ENCODE assay signal across 8 mouse cellular contexts in the genomic region with DNA sequence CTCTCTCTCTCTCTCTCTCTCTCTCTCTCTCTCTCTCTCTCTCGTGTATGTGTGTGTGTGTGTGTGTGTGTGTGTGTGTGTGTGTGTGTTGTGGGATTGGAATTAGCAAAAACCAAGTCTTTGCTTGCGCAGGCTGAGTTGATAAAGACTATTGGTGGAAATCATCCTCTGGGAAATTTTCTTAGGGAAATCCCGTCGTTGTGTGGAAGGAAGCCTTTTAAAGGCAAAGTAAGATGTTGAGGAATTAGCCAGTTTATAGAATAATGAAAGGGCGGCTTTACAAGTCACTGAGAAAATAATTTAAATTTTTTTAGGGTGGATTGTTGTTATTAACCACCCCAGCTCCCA. TPM values are rescaled to one million over a fixed set of nuclear protein-coding genes. Genes with fewer than 3 reads are reported as not detected.
A peak's percentile ranks its signal among the peaks of the same experiment; 100 is the strongest.
DNase-seq lines count a peak whose midpoint lies in the region; ATAC-seq and TF ChIP-seq lines count a peak whose summit lies in the region.

No protein-coding gene starts in this region.

- peaks cover 22% of the 10 kb centered on the region for H3K4me1 ChIP-seq in E14TG2a.4 (replicated peaks; ENCODE audit: low read depth, low read length)
- H3K4me1 ChIP-seq in heart, embryonic 11.5 days (ENCODE audit: control insufficient read depth, insufficient read depth, low read length): peaks cover 21% of the 10 kb centered on the region
- peaks cover 9% of the 10 kb centered on the region; the same call in 1 of the 2 replicates for H3K4me1 ChIP-seq in limb, embryonic 14.5 days (ENCODE audit: control insufficient read depth, insufficient read depth, low read length)
- H3K4me1 ChIP-seq in stomach, embryonic 14.5 days (ENCODE audit: control insufficient read depth, insufficient read depth, low read length): peaks cover 5% of the 10 kb centered on the region; the same call in 1 of the 2 replicates

- TF ChIP-seq CTCF in E14TG2a.4 (conservative IDR thresholded peaks at IDR 0.05; ENCODE audit: low read length): no peak

- 0 out of 2 replicates have a peak overlapping the region, but pooled peaks have one; percentile 34 for H3K9ac ChIP-seq in heart, embryonic 11.5 days (ENCODE audit: low read depth, low read length)
- no peak overlapping the region for H3K9ac ChIP-seq in limb, embryonic 14.5 days (ENCODE audit: low read depth, low read length, severe bottlenecking)
- no peak overlapping the region for H3K9ac ChIP-seq in stomach, embryonic 14.5 days (replicated peaks; ENCODE audit: low read depth, low read length)

- H3K9me3 ChIP-seq in E14TG2a.4 (ENCODE audit: low read length): no peaks in the 10 kb centered on the region
- no peaks in the 10 kb centered on the region for H3K9me3 ChIP-seq in heart, embryonic 11.5 days (replicated peaks; ENCODE audit: control insufficient read depth, low read length)
- no peaks in the 10 kb centered on the region for H3K9me3 ChIP-seq in limb, embryonic 14.5 days (ENCODE audit: control insufficient read depth, low read length)
- no peaks in the 10 kb centered on the region for H3K9me3 ChIP-seq in stomach, embryonic 14.5 days (ENCODE audit: control insufficient read depth, low read depth, low read length)

- H3K4me3 ChIP-seq in E14TG2a.4 (replicated peaks; ENCODE audit: low read length): peak overlapping the region; percentile 98
- H3K4me3 ChIP-seq in heart, embryonic 11.5 days (ENCODE audit: low read depth, low read length): peak overlapping the region; percentile 81
- peak overlapping the region; percentile 74 for H3K4me3 ChIP-seq in limb, embryonic 14.5 days (replicated peaks; ENCODE audit: low read length)
- peak overlapping the region; percentile 57 for H3K4me3 ChIP-seq in stomach, embryonic 14.5 days (ENCODE audit: low read depth, low read length)

- DNase-seq in embryo, embryonic 10.5 days (ENCODE audit: low spot score): peak; percentile 14
- DNase-seq in embryo, embryonic 10 days (ENCODE audit: low spot score): no peak
- DNase-seq in limb, embryonic 14.5 days (ENCODE audit: low spot score): no peak
- no peak for DNase-seq in adrenal gland, adult 8-10 months

- no peaks in the 10 kb centered on the region for H3K36me3 ChIP-seq in E14TG2a.4 (ENCODE audit: insufficient read depth, low read length)
- H3K36me3 ChIP-seq in heart, embryonic 11.5 days (ENCODE audit: control insufficient read depth, insufficient read depth, low read length): no peaks in the 10 kb centered on the region
- no peaks in the 10 kb centered on the region for H3K36me3 ChIP-seq in limb, embryonic 14.5 days (ENCODE audit: control insufficient read depth, insufficient read depth, low read length)
- no peaks in the 10 kb centered on the region for H3K36me3 ChIP-seq in stomach, embryonic 14.5 days (ENCODE audit: control insufficient read depth, insufficient read depth, low read length)

- ATAC-seq in heart, embryonic 11.5 days (replicated peaks; ENCODE audit: insufficient number of reproducible peaks, low FRiP score, low TSS enrichment): no peak
- no peak for ATAC-seq in limb, embryonic 14.5 days (ENCODE audit: low FRiP score, low read depth)
- no peak for ATAC-seq in stomach, embryonic 14.5 days (ENCODE audit: insufficient number of reproducible peaks, insufficient read depth, low FRiP score, low read depth)
- no peak for ATAC-seq in inflammation-experienced regulatory T-cells, adult 6 months

- peaks cover 16% of the 10 kb centered on the region for H3K27me3 ChIP-seq in E14TG2a.4 (ENCODE audit: insufficient read depth, low read length)
- H3K27me3 ChIP-seq in heart, embryonic 11.5 days (ENCODE audit: control insufficient read depth, insufficient read depth, low read length): no peaks in the 10 kb centered on the region
- H3K27me3 ChIP-seq in limb, embryonic 14.5 days (ENCODE audit: control insufficient read depth, insufficient read depth, low read length): no peaks in the 10 kb centered on the region
- no peaks in the 10 kb centered on the region for H3K27me3 ChIP-seq in stomach, embryonic 14.5 days (ENCODE audit: control insufficient read depth, insufficient read depth, low read length)

- 15% methylated on average over 5 of the region's 5 CpGs for WGBS in heart, embryonic 11.5 days (ENCODE audit: insufficient replicate concordance)
- WGBS in limb, embryonic 14.5 days: 9% methylated on average over 5 of the region's 5 CpGs
- WGBS in stomach, embryonic 14.5 days: 10% methylated on average over 5 of the region's 5 CpGs

- TF ChIP-seq POLR2A in limb, embryonic 14.5 days (IDR thresholded peaks at IDR 0.05; ENCODE audit: borderline replicate concordance, extremely low read depth, insufficient read depth, insufficient read length): no peak

- peak overlapping the region; percentile 85 for H3K4me2 ChIP-seq in heart, embryonic 11.5 days
- H3K4me2 ChIP-seq in limb, embryonic 14.5 days (replicated peaks; ENCODE audit: low read depth, low read length, severe bottlenecking): peak overlapping the region; percentile 75
- H3K4me2 ChIP-seq in stomach, embryonic 14.5 days (replicated peaks; ENCODE audit: low read depth, low read length): peak overlapping the region; percentile 67

- no peak overlapping the region for H3K27ac ChIP-seq in heart, embryonic 11.5 days (ENCODE audit: low read depth, low read length)
- no peak overlapping the region for H3K27ac ChIP-seq in limb, embryonic 14.5 days (replicated peaks; ENCODE audit: low read depth, low read length)
- no peak overlapping the region for H3K27ac ChIP-seq in stomach, embryonic 14.5 days (ENCODE audit: low read length)

RNA-seq across cellular contexts. Expression of gene Grk5, which starts 1.5 kb away (rescaled TPM):
- polyA plus RNA-seq in heart, embryonic 11.5 days (2014; fragmentation: Nextera tagmentation; extraction: Ambion mirVana): 4.7 and 4.9 TPM in 2 replicates
- 3.5 and 3.8 TPM in 2 replicates for polyA plus RNA-seq in limb, embryonic 14.5 days (2012; rRNA removed)
- 2.7 and 3.2 TPM in 2 replicates for polyA plus RNA-seq in limb, embryonic 14.5 days (2014; fragmentation: Nextera tagmentation; extraction: Ambion mirVana)
- polyA plus RNA-seq in stomach, embryonic 14.5 days (2014; fragmentation: Nextera tagmentation; extraction: Ambion mirVana): 3.6 and 4.3 TPM in 2 replicates
- 1 to 10 TPM; 2.3 to 4.8 (median 2.4) TPM for polyA plus RNA-seq in inflammation-experienced regulatory T-cells, adult 6 months (2017; shearing (Covaris generic))
- 10 to 100 TPM; 25.4 to 74.3 (median 41.9) TPM for total RNA-seq in adrenal gland, adult 8-10 months (2022)

RNA-seq across cellular contexts. Expression of gene Prdx3, which starts 16.7 kb away (rescaled TPM):
- 205 and 208 TPM in 2 replicates for polyA plus RNA-seq in heart, embryonic 11.5 days (2014; fragmentation: Nextera tagmentation; extraction: Ambion mirVana)
- polyA plus RNA-seq in limb, embryonic 14.5 days (2012; rRNA removed): 80.9 and 83.8 TPM in 2 replicates
- 103 and 109 TPM in 2 replicates for polyA plus RNA-seq in limb, embryonic 14.5 days (2014; fragmentation: Nextera tagmentation; extraction: Ambion mirVana)
- 107 and 108 TPM in 2 replicates for polyA plus RNA-seq in stomach, embryonic 14.5 days (2014; fragmentation: Nextera tagmentation; extraction: Ambion mirVana)
- polyA plus RNA-seq in inflammation-experienced regulatory T-cells, adult 6 months (2017; shearing (Covaris generic)): 100 to 1,000 TPM; 118 to 143 (median 121) TPM
- total RNA-seq in adrenal gland, adult 8-10 months (2022): 1,000 to 10,000 TPM in 1 of 4 experiments, 100 to 1,000 TPM in 3; 669 to 1,028 (median 803) TPM

RNA-seq across cellular contexts. Expression of gene Sfxn4, which starts 29.8 kb away (rescaled TPM):
- polyA plus RNA-seq in heart, embryonic 11.5 days (2014; fragmentation: Nextera tagmentation; extraction: Ambion mirVana): 6.9 and 7.3 TPM in 2 replicates
- polyA plus RNA-seq in limb, embryonic 14.5 days (2012; rRNA removed): 11.2 TPM in 2 replicates
- polyA plus RNA-seq in limb, embryonic 14.5 days (2014; fragmentation: Nextera tagmentation; extraction: Ambion mirVana): 8.8 and 9.7 TPM in 2 replicates
- 6.3 and 7.6 TPM in 2 replicates for polyA plus RNA-seq in stomach, embryonic 14.5 days (2014; fragmentation: Nextera tagmentation; extraction: Ambion mirVana)
- polyA plus RNA-seq in inflammation-experienced regulatory T-cells, adult 6 months (2017; shearing (Covaris generic)): 1 to 10 TPM; 3.8 to 9.3 (median 6.0) TPM
- 10 to 100 TPM in 2 of 4 experiments, 1 to 10 TPM in 2; 6.7 to 12.5 (median 9.6) TPM for total RNA-seq in adrenal gland, adult 8-10 months (2022)
